Mouse (Mus musculus): ENCODE results near the gene Lcn3. TPM values are rescaled to one million over a fixed set of nuclear protein-coding genes. Genes with fewer than 3 reads are reported as not detected.
"Not testable (repeated sequence)": the region's sequence is repeated elsewhere in the genome, so short reads cannot be mapped to it uniquely, and the experiment has no call there.

The Lcn3 gene
- not detected in 2 replicates for polyA plus RNA-seq (2015; fragmentation: Nextera tagmentation; extraction: Ambion mirVana)

DNA sequence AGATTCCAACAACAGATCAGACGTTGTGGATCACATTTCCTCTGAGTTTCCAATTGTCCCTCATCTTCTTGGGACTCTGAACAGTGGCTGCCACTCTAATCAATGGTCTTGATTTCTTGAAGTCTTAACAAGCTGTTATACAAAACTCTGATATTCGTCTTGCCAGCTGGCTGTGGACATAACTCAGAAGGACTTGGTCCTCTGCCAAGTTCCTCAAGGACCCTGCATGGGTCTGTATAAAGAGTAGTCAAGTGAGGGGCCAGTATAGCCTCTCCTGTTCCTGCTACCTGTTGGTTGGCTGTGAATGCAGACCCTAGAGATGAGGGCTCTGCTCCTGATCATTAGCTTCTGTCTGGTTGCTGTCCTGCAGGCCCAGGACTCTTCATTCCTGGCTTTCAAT, at the start of gene Lcn3:
Gene Lcn3, plus strand, starts transcription at position 301 of the 400 bp plus-strand sequence.
- Histone ChIP-seq H3K9ac (no peak within 1 kb of the TSS), H3K27me3 (no peaks in the 10 kb centered on the region), H3K27ac (no peak within 1 kb of the TSS), H3K4me2 (replicated peaks) (no peak within 1 kb of the TSS), H3K4me3 (no peak within 1 kb of the TSS), H3K9me3 (no peaks in the 10 kb centered on the region), H3K4me1 (no peaks in the 10 kb centered on the region), H3K36me3 (no peaks in the 10 kb centered on the region)
- 36% methylated on average over 2 of the region's 2 CpGs for WGBS
- no peak for ATAC-seq (ENCODE audit: low FRiP score, low read depth)

- Histone ChIP-seq H3K4me2 (replicated peaks) (no peak overlapping the region), H3K9me3 (0 out of 2 replicates have a peak, but pooled peaks cover 3% of the 10 kb centered on the region), H3K4me1 (no peaks in the 10 kb centered on the region), H3K27ac (no peak overlapping the region), H3K36me3 (no peaks in the 10 kb centered on the region), H3K27me3 (no peaks in the 10 kb centered on the region), H3K4me3 (no peak overlapping the region), H3K9ac (no peak overlapping the region)
- ATAC-seq (ENCODE audit: low FRiP score, low read depth) = no peak
Measured at GRCm38 (mm10) chr2:25717222-25717621, 48.1 kb upstream of the Lcn3 start.

DNA sequence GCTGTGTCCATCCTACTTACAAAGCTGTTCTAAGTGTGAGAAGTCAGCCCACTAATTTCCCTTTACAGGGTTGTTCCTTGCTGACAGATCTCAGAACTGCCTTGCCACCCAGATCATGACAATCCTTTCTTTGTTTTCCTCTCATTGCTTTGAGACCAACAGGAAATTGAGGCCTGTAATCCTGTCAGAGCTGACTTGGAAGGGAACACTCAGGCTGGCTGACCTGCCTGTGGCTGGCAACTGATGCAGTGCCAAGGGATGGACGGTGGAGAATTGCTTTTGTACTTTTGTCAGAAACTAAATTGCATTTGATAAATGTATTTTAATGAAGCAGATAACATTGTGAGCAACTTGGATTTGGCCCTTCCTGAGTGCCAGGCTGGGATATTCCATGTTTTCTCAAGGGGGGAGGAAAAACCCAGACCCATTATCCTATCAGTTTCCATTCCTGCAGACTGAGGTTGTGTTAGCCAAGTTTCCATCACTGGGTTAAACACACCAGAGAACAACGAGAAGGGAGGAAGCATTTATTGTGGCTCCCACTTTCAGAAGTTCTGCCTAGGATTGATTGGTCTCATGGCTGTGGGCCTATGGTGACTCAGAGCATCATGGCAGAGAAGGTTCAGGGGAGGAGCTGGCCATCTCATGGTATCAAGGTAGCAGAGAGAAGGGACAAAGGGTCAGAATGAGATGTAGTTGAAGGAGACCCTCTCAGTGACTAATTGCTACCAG, 32.0 kb upstream of the Lcn3 start:
- Histone ChIP-seq H3K4me3 (no peak overlapping the region), H3K4me2 (replicated peaks) (no peak overlapping the region), H3K9ac (no peak overlapping the region), H3K36me3 (no peaks in the 10 kb centered on the region), H3K4me1 (no peaks in the 10 kb centered on the region), H3K27ac (no peak overlapping the region), H3K27me3 (no peaks in the 10 kb centered on the region), H3K9me3 (no peaks in the 10 kb centered on the region)
- WGBS = 59% methylated on average over 2 of the region's 2 CpGs
- ATAC-seq (ENCODE audit: low FRiP score, low read depth) = no peak

- not testable (repeated sequence) for H3K4me1 ChIP-seq; H3K27ac ChIP-seq; ATAC-seq (ENCODE audit: low FRiP score, low read depth); H3K9me3 ChIP-seq; H3K27me3 ChIP-seq; H3K4me2 ChIP-seq (replicated peaks); H3K36me3 ChIP-seq; H3K4me3 ChIP-seq; H3K9ac ChIP-seq
- 86% methylated on average over 3 of the region's 3 CpGs for WGBS
Measured at GRCm38 (mm10) chr2:25736709-25737108, 28.7 kb upstream of the Lcn3 start, which contains the start of gene Obp2b. Gene Obp2b (plus strand): TSS chr2:25737009.

- no peak overlapping the region for H3K27ac ChIP-seq
- no peak overlapping the region for H3K4me2 ChIP-seq (replicated peaks)
- H3K4me3 ChIP-seq = no peak overlapping the region
- no peak overlapping the region for H3K9ac ChIP-seq
- no peaks in the 10 kb centered on the region for H3K36me3 ChIP-seq
- H3K27me3 ChIP-seq = no peaks in the 10 kb centered on the region
- H3K9me3 ChIP-seq = no peaks in the 10 kb centered on the region
- H3K4me1 ChIP-seq = no peaks in the 10 kb centered on the region
- ATAC-seq (ENCODE audit: low FRiP score, low read depth) = no peak
- 64% methylated on average over 1 of the region's 1 CpGs for WGBS
Measured at GRCm38 (mm10) chr2:25741671-25742070, 23.7 kb upstream of the Lcn3 start.

DNA sequence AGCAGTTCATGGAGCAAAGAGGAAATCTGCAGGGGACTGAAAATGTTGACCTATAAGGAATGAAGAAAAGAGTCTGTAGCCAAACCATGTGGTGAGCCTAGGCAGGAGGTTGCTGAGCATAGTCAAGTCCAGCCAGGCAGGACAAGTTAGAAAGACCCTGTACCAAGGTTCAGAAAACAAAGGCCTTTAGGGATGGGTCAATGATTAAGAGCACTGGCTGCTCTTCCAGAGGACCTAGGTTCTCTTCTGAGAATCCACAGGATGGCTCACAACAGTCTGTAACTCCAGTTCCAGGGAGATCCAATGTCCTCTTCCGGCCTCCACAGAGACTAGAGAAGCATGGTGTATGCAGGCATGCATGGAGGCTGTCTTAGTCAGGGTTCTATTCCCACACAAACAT, 11.2 kb upstream of the Lcn3 start:
- no peaks in the 10 kb centered on the region for H3K4me1 ChIP-seq
- H3K4me3 ChIP-seq = no peak overlapping the region
- ATAC-seq (ENCODE audit: low FRiP score, low read depth) = no peak
- H3K36me3 ChIP-seq = no peaks in the 10 kb centered on the region
- H3K9ac ChIP-seq = no peak overlapping the region
- 0 out of 2 replicates have a peak, but pooled peaks cover 3% of the 10 kb centered on the region for H3K9me3 ChIP-seq
- no peak overlapping the region for H3K27ac ChIP-seq
- no peaks in the 10 kb centered on the region for H3K27me3 ChIP-seq
- no peak overlapping the region for H3K4me2 ChIP-seq (replicated peaks)
- WGBS = 94% methylated on average over 1 of the region's 1 CpGs

- Histone ChIP-seq H3K4me1 (no peaks in the 10 kb centered on the region), H3K36me3 (no peaks in the 10 kb centered on the region), H3K27ac (no peak overlapping the region), H3K4me2 (replicated peaks) (no peak overlapping the region), H3K9ac (no peak overlapping the region), H3K9me3 (0 out of 2 replicates have a peak, but pooled peaks cover 3% of the 10 kb centered on the region), H3K27me3 (no peaks in the 10 kb centered on the region), H3K4me3 (no peak overlapping the region)
- 49% methylated on average over 4 of the region's 4 CpGs for WGBS
- ATAC-seq (ENCODE audit: low FRiP score, low read depth) = no peak
Measured at GRCm38 (mm10) chr2:25758064-25758625, 7.2 kb upstream of the Lcn3 start.

DNA sequence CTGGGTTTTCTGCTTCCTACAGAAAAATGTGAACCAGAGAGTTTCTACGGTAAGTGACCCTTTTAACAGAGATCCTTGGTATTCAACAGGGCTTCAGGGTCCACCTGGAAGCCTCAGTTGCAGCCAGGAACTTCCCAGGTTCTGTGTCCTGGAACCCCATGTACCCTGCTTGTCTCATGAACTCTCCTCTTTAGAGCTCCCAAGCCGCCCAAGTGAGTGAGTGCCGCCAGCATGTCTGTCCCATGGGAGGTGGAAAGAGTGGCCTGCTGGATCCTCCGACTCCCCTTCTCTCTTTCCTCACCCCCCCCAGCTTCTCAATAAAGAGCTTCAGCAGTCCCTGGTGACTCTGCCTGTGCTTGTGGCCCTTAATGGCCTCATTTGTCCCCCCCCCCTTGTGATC, 2.4 kb downstream of the Lcn3 start:
- no peak overlapping the region for H3K9ac ChIP-seq
- no peaks in the 10 kb centered on the region for H3K9me3 ChIP-seq
- WGBS = 76% methylated on average over 4 of the region's 4 CpGs
- H3K36me3 ChIP-seq = no peaks in the 10 kb centered on the region
- no peak overlapping the region for H3K4me2 ChIP-seq (replicated peaks)
- no peaks in the 10 kb centered on the region for H3K27me3 ChIP-seq
- H3K27ac ChIP-seq = no peak overlapping the region
- no peak for ATAC-seq (ENCODE audit: low FRiP score, low read depth)
- no peaks in the 10 kb centered on the region for H3K4me1 ChIP-seq
- no peak overlapping the region for H3K4me3 ChIP-seq

DNA sequence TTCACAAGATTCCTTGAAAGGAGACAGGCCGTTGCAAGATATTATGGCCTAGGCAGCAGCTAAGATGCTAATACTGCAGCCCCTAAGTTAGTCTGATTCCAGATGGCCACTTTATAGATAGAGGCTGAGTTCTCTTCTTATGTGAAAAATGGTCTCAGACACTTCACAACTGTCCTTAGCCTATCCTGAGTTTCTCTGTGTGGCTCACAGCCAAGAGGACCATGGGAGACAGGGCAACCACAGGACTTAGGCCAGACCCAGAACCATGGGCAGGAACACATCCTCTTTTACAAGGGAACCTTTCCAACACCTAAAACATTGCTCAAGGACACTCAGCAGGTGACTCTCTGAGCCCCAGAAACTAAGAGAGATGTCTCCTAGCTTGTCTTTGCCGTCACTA, 8.1 kb downstream of the Lcn3 start:
- Histone ChIP-seq H3K27me3 (no peaks in the 10 kb centered on the region), H3K9me3 (no peaks in the 10 kb centered on the region), H3K4me1 (no peaks in the 10 kb centered on the region), H3K4me2 (replicated peaks) (no peak overlapping the region), H3K27ac (no peak overlapping the region), H3K4me3 (no peak overlapping the region), H3K9ac (no peak overlapping the region), H3K36me3 (no peaks in the 10 kb centered on the region)
- 82% methylated on average over 2 of the region's 2 CpGs for WGBS
- ATAC-seq (ENCODE audit: low FRiP score, low read depth) = no peak

- WGBS = 77% methylated on average over 2 of the region's 2 CpGs
- Histone ChIP-seq H3K27ac (no peak overlapping the region), H3K4me2 (replicated peaks) (no peak overlapping the region), H3K4me3 (no peak overlapping the region), H3K27me3 (no peaks in the 10 kb centered on the region), H3K4me1 (no peaks in the 10 kb centered on the region), H3K9ac (no peak overlapping the region), H3K36me3 (no peaks in the 10 kb centered on the region), H3K9me3 (no peaks in the 10 kb centered on the region)
- ATAC-seq (ENCODE audit: low FRiP score, low read depth) = no peak
Measured at GRCm38 (mm10) chr2:25774640-25775039, 9.3 kb downstream of the Lcn3 start.

- 80% methylated on average over 3 of the region's 3 CpGs for WGBS
Measured at GRCm38 (mm10) chr2:25775991-25776390, 10.6 kb downstream of the Lcn3 start.

GRCm38 (mm10) chr2:25776717-25777116, 11.3 kb downstream of the Lcn3 start, which contains the start of gene Lcn11:
Gene Lcn11 (plus strand): TSS chr2:25777017.
- 85% methylated on average over 1 of the region's 1 CpGs for WGBS
- H3K4me2 ChIP-seq (replicated peaks) = no peak within 1 kb of the TSS
- ATAC-seq (ENCODE audit: low FRiP score, low read depth) = no peak
- no peak within 1 kb of the TSS for H3K27ac ChIP-seq
- no peaks in the 10 kb centered on the region for H3K9me3 ChIP-seq
- H3K4me3 ChIP-seq = no peak within 1 kb of the TSS
- no peaks in the 10 kb centered on the region for H3K4me1 ChIP-seq
- H3K36me3 ChIP-seq = no peaks in the 10 kb centered on the region
- H3K27me3 ChIP-seq = no peaks in the 10 kb centered on the region
- H3K9ac ChIP-seq = no peak within 1 kb of the TSS

More at GRCm38 (mm10) chr2:25775991-25776390, 10.6 kb downstream of the Lcn3 start:
- Histone ChIP-seq H3K9me3 (no peaks in the 10 kb centered on the region), H3K27ac (no peak overlapping the region), H3K9ac (no peak overlapping the region), H3K36me3 (no peaks in the 10 kb centered on the region), H3K4me3 (no peak overlapping the region), H3K4me2 (replicated peaks) (no peak overlapping the region), H3K27me3 (no peaks in the 10 kb centered on the region), H3K4me1 (no peaks in the 10 kb centered on the region)
- no peak for ATAC-seq (ENCODE audit: low FRiP score, low read depth)

DNA sequence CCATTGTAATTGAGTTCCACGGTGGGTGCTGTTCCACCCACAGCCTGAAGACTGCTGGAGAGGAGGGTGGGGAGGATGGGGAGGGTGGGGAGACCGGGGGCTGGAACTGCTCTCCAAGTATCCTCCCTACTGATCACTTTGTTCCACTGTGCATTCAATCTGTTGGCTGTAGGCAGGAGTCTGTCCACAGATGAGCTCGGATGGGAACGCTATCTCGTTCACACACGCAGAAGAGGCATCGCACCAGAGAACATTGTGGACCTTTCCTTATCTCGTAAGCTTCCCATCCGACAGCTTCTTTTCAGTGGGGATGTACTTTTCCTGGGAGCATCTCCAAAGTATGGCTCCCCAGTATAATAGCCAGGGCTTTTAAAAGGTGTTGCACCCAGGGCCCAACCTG, 13.7 kb downstream of the Lcn3 start:
- H3K9ac ChIP-seq = no peak overlapping the region
- no peak overlapping the region for H3K4me2 ChIP-seq (replicated peaks)
- H3K27ac ChIP-seq = no peak overlapping the region
- 89% methylated on average over 9 of the region's 9 CpGs for WGBS
- no peaks in the 10 kb centered on the region for H3K4me1 ChIP-seq
- H3K4me3 ChIP-seq = no peak overlapping the region
- H3K27me3 ChIP-seq = no peaks in the 10 kb centered on the region
- no peak for ATAC-seq (ENCODE audit: low FRiP score, low read depth)
- H3K36me3 ChIP-seq = no peaks in the 10 kb centered on the region
- H3K9me3 ChIP-seq = no peaks in the 10 kb centered on the region

Measured in limb, embryonic 13.5 days (tissue).